Mouse (Mus musculus) T-cell, adult 2 months (primary cell): ENCODE measurements at regions not wholly inside any gene's neighbourhood (a gene's known extent, or its start where the extent isn't known, plus 50 kb on each side); places are given as distances from the start of the nearest gene placed in this dataset.
"Not testable (repeated sequence)": the region's sequence is repeated elsewhere in the genome, so short reads cannot be mapped to it uniquely, and the experiment has no call there.

Experiments
- DNase-seq: peaks from one replicate; pipeline ENCODE4 v3.0.0; 2022; ENCODE audit warnings: low spot score

DNA sequence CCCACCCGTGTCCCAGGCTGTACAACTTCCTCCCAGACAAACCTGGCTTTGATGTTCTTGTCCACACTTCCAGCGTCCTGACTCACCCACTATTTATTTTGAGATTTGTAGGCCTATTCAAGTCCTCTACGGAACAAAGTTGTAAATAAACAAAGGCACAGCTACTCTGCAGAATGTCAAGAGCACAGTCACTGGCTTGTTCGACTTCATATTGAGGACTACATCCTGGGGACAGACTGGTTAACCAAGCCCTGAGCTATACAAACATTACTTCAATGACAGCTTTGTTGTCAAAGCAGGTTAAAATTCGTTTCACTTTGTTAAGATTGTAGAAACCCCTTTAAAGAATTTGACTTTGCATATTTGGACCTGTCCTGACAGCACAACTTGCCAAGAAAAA is 190.3 kb upstream of the Ctso start:
- DNase-seq: no peak

GRCm38 (mm10) chr3:81750164-81750563 is 182.2 kb upstream of the Ctso start:
- DNase-seq: no peak

DNA sequence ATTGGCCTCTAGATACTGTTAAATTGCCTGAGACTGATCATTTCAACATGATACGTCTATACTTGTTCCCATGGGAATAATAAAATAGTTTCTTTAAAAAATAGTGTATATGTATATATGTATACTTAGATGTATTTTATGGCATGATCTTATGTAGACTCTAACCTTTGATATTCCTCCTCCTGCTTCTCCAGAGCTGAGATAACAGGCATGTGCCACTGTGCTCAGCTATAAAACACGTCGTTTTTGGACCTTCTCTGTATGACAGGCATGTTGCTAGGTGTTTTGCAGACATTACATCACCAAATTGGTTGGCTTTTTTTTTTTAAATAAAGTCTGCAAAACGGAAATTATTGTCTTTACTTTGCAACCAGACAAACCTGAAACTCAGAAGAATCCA is 179.4 kb upstream of the Ctso start:
- no peak for DNase-seq

DNA sequence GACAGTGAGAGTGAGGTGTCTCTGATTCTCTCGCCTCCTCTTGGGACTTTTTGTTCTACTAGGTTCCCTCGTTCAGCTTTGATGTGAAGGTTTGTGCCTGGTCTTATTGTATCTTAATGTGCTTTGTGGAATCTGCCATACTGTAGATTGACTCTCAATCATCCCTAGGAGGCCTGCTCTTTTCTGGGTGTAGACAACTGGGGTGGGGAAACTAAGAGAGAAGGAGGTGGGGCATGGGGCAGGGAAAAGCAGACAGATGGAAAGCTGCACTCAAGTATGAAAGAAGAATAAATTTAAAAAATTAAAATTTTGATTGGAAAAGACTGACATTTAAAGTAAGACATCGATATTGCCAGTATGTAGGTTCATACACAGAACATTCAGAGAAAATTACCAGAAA is 172.0 kb upstream of the Ctso start:
- no peak for DNase-seq

DNA sequence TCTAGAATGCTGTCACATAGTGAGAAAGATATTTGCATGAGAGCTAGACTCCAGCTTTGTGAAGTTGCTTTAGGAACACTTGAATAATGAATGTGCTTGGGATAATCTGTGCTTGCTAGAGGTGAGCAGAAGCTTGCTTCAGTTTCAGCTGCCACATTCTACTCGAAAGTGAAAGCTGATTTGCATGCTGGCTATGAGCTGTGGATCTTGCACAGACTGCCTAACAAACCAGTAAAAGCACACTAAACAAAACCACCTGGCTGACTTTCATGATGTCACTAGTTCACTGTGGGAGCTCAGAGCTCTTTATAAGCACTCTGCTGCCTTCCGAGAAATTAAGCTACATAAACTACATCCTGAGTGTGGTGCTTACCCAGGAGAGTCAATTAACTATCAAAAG is 171.5 kb upstream of the Ctso start:
- DNase-seq: no peak

DNA sequence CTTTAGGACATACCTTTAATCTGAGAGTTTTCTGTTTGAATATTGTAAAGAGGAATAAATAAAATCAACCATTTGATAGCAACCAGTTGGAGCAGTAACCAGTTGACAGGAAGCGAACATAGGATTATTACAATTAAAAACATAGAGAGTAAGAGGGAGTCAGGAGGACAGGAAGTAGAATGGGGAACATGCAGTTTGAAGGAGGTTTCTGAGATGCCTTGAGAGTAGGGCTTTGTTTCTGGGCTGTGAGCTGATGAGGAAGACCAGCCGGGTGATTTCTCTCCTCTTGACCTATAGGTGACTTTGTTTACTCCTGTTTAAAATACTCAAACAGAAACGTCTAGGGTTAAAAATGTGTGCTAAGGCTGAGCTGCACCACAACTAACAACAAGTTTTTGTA is 160.6 kb upstream of the Ctso start:
- DNase-seq: no peak

- no peak for DNase-seq
Measured at GRCm38 (mm10) chr3:81773012-81773411, 159.4 kb upstream of the Ctso start.

GRCm38 (mm10) chr3:81782081-81782480 is 150.3 kb upstream of the Ctso start:
- DNase-seq: no peak

DNA sequence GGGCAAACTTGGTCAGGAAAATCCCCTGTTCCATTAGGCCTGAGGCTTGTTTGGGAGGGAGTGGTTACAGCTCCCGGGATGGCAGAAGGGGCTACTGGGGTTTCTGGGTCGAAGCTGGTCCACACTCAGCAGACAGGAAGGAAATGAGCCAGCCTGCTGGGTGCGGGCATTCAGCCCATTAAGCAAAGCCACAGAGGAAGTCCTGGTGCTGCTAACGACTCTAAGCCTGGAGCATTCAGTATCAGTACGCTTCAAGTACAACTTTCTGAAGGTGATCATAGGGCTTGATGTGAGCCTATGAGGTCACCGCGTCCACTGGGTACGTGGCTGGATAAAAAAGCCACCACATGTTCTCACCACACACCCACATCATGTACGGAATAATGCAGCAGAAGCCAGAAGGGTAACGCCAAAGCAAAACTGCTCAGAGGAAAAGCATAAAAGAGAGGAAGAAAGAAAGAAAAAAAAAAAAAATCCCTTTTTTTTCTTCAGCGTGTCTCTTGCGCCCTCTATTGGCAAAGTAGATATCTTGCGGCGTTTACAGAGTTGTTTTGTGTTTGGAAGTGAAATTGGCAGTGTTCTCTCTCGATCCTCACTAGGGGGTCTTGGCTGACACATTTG is 149.4 kb upstream of the Ctso start:
- DNase-seq: peak; percentile 15

DNA sequence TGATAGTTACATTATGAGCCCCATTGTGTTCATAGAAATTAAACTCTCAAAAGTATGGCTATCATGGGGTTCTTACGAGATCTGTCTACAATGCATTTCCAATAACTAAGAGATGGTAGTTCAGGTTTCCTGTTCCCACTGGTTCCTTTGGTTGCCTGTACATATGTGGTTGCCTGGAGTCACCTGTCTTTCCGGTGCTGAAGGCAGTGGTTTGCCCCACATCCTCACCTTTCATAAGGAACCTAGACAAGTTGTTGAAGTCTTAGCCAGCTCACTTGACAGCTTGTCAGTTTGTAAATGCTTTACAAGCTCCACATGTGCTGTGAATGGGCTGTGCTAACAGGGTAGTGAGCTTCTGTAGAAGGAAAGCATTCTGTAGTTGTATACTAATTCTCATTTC is 143.5 kb upstream of the Ctso start:
- DNase-seq: peak; percentile 28

DNA sequence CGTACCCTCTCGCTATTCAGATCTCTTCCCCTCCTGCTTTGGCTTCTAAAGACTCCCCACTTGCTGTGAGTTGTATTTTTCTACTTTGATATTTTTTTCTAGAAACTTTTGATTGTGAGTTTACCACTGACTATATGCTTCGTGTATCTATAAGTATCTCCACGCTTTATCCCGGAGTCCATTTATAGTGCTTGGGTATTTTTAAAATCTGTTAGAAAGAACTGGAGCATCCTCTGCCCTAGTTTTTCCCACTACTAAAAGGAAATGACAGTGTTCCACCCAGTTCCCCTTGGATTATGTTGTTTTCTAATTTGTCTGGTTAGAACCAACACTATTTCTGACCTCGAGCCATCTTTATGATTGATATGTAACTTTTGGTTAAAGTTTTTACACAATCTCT is 142.7 kb upstream of the Ctso start:
- no peak for DNase-seq

- DNase-seq: no peak
Measured at GRCm38 (mm10) chr3:81802096-81802495, 130.3 kb upstream of the Ctso start.

DNA sequence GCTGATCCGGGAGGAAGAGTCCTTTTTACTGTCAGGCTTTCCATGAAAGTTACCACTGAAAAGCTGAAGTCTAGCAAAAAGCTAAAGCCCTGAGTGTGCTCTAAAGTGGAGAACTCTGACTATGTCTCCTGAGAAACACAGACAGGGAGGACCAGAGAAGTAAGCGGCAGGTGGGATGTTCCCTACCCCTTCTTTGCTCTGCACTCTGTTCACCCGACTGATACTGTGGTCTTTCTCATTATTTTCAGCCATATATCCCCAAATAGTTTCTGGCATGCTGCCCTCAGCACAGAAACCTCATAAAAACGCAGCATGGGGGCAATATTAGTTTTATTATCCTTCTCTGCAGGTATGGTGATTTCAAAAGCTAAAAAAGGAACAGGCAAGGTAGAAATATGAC is 126.7 kb upstream of the Ctso start:
- no peak for DNase-seq

GRCm38 (mm10) chr3:81809604-81810003 is 122.8 kb upstream of the Ctso start:
- DNase-seq: no peak

DNA sequence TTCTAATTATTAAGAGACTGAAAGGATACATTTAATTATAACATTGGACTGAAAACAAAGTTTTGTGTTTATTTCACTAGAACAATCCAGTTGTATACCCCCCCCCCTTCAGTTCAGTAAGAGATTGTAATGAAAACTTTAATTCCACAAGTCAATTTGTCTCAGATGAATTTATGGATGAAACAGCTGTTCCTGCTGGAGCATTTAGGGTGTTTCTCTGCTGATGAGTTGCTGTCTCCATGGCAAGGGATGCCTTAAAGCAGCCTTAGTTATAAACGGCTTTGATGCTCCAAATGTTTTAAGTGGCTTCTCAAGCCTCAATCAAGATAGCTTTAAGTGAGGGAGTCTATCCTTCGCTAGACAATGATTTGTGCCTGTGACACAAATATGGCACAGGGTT is 112.1 kb upstream of the Ctso start:
- no peak for DNase-seq

GRCm38 (mm10) chr3:81829525-81829924 is 102.9 kb upstream of the Ctso start:
- DNase-seq: no peak

GRCm38 (mm10) chr3:81829966-81830599 is 102.3 kb upstream of the Ctso start:
- DNase-seq: no peak

GRCm38 (mm10) chr3:81835380-81836157 is 96.8 kb upstream of the Ctso start:
- no peak for DNase-seq

DNA sequence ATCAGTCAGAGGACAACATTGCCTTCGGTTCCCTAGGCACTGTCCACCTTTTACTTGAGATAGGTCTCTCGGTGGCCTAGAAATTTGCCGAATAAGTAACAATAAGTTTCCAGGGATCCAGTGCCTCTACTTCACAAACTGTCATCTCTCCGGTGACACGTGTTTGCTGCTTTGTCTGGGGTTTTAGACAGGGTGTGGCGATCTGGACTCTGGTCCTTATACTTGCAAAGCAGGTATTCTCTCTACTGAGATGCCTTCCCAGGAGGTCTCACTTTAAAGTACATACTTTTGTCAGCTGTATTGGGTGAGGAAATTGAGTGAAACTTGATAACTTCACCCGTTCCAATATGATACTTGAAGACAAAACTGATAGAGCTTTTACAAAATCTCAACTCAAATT is 95.9 kb upstream of the Ctso start:
- DNase-seq: no peak

DNA sequence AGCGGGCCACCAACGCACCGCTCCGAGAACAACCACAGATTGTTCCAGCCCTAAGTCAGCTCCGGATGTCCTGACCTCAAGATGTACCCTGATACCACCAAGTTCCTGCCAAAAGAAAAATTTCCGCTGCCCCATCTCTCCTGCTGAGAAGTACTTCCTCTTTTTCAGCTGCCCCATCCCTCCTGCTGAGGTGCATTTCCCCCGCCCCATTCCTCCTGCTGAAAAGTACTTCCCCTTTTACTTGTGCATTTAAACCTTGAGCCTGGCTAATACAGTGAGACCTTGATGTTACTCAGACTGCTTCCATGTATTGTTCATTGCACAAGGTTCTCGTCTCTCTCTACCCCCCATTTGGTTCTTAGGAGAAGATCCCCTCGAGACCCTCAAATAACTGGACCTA is 94.3 kb upstream of the Ctso start:
- not testable (repeated sequence) for DNase-seq

DNA sequence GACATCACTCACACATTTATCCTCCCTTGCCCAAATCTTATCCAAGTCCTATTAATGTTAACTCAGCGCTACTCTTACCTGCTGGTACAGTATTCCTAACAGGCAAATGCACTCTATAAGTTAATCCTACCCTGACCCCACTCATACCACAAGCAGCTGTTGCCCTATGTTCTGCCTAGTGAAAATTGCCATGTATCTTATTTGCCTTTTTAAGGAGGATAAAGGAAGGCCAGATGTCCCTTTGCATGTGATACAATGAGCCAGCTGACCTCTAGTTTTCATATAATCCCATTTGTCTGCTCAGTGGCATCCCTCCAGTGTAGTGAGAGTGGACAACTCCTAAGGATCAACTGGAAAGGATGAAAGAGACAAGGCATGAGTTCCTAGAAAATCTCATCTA is 67.9 kb upstream of the Ctso start:
- no peak for DNase-seq
